Mouse (Mus musculus) embryo, embryonic 9.5 days (tissue): Measurements from ENCODE around the gene Pgbd1.
"Not testable (repeated sequence)": the region's sequence is repeated elsewhere in the genome, so short reads cannot be mapped to it uniquely, and the experiment has no call there.

Source experiments
- DNase-seq: peaks from one replicate; pipeline ENCODE4 v3.0.0-alpha.2; 2017; ENCODE audit errors: extremely low spot score

Gene Pgbd1

GRCm38 (mm10) chr13:21415750-21416149, 25.1 kb downstream of the Pgbd1 start:
- no peak for DNase-seq

GRCm38 (mm10) chr13:21415266-21415665, 25.6 kb downstream of the Pgbd1 start:
- DNase-seq: no peak

- DNase-seq: no peak
Measured at GRCm38 (mm10) chr13:21414231-21415212, 26.3 kb downstream of the Pgbd1 start.

- DNase-seq: no peak
Measured at GRCm38 (mm10) chr13:21408805-21409459, 31.9 kb downstream of the Pgbd1 start.

GRCm38 (mm10) chr13:21407969-21408804, 32.7 kb downstream of the Pgbd1 start:
- peak; percentile 80 for DNase-seq

GRCm38 (mm10) chr13:21407341-21407740, 33.5 kb downstream of the Pgbd1 start:
- no peak for DNase-seq

- no peak for DNase-seq
Measured at GRCm38 (mm10) chr13:21402848-21403247, 38.0 kb downstream of the Pgbd1 start.

- peak; percentile 87 for DNase-seq
Measured at GRCm38 (mm10) chr13:21402287-21402846, 38.5 kb downstream of the Pgbd1 start, which contains the start of gene Zkscan3. Zkscan3 (minus strand) TSS chr13:21402755.

GRCm38 (mm10) chr13:21401636-21402286, 39.1 kb downstream of the Pgbd1 start:
- DNase-seq: no peak

- no peak for DNase-seq
Measured at GRCm38 (mm10) chr13:21401166-21401565, 39.7 kb downstream of the Pgbd1 start.

- no peak for DNase-seq
Measured at GRCm38 (mm10) chr13:21397486-21397885, 43.4 kb downstream of the Pgbd1 start.

- DNase-seq: not testable (repeated sequence)
Measured at GRCm38 (mm10) chr13:21396048-21396447, 44.8 kb downstream of the Pgbd1 start.

- no peak for DNase-seq
Measured at GRCm38 (mm10) chr13:21395623-21396022, 45.2 kb downstream of the Pgbd1 start.

GRCm38 (mm10) chr13:21395211-21395610, 45.6 kb downstream of the Pgbd1 start:
- no peak for DNase-seq

GRCm38 (mm10) chr13:21377773-21378172, 63.1 kb downstream of the Pgbd1 start:
- DNase-seq: no peak

- DNase-seq: no peak
Measured at GRCm38 (mm10) chr13:21372700-21373099, 68.2 kb downstream of the Pgbd1 start.
